Mouse (Mus musculus): ENCODE measurements around the gene Vdac2.

DNA sequence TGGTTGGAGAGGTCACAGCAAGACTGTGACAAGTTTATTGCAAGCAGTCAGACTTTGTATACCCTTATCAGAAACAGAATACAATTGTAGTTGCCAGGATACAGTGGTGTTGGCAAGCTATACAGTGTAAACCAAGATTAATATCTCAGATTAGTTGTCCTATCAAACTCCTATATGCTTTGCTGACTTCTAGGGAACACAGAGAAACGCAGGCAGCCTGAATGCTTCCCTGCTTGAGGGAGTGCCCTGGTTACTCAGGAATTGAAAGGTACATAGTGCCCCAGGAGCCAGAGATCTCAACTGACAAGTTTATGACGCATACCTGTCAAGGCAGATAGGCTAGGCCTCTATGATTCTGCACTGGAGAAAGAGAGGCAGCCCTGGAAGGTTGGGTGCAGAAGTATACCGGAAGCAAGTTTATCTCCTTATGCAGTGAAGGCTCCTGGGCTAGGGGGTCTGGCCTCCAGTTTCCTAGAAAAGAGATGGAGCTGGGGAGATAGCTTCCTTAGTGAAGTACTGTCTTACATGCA, 18.3 kb upstream of the Vdac2 start:
- no peak for TF ChIP-seq CTCF (IDR thresholded peaks at IDR 0.05; ENCODE audit: control insufficient read depth, insufficient read depth, insufficient replicate concordance, low read depth, low read length)
- no peak for TF ChIP-seq POLR2A (IDR thresholded peaks at IDR 0.05; ENCODE audit: control insufficient read depth, low read depth, low read length)
